Mouse (Mus musculus) kidney, embryonic 14.5 days (tissue): Measurements from ENCODE around the gene Mfap1b. TPM values are rescaled to one million over a fixed set of nuclear protein-coding genes. Genes with fewer than 3 reads are reported as not detected.

Experiments used
- ATAC-seq: fragments of 200-750 bp; cut with Nextera tagmentation; 2 replicates; pipeline ENCODE4 v1.8.0; 2017; ENCODE audit warnings: moderate number of reproducible peaks, mild to moderate bottlenecking, moderate TSS enrichment, moderate library complexity; ENCODE audit not compliant: low FRiP score, low TSS enrichment
- H3K27ac ChIP-seq: fragments of 300-500 bp; sonication (generic); 2 replicates; pipeline ENCODE4 v1.5.1; 2014; ENCODE audit warnings: low read depth, mild to moderate bottlenecking, low read length, moderate library complexity, mixed read lengths
- H3K27me3 ChIP-seq: fragments of 300-500 bp; sonication (generic); 2 replicates; pipeline ENCODE4 v1.6.1; 2014; ENCODE audit warnings: mild to moderate bottlenecking, low read length; ENCODE audit not compliant: control insufficient read depth, insufficient read depth
- H3K36me3 ChIP-seq: fragments of 300-500 bp; sonication (generic); 2 replicates; pipeline ENCODE4 v1.6.1; 2014; ENCODE audit warnings: low read length, mixed read lengths; ENCODE audit not compliant: control insufficient read depth, insufficient read depth
- H3K4me1 ChIP-seq: fragments of 300-500 bp; sonication (generic); 2 replicates; pipeline ENCODE4 v1.6.1; 2014; ENCODE audit warnings: low read length, mixed read lengths; ENCODE audit not compliant: control insufficient read depth, insufficient read depth
- H3K4me2 ChIP-seq: fragments of 300-500 bp; sonication (generic); replicated peaks from 2 replicates; pipeline ENCODE4 v1.6.1; 2014; ENCODE audit warnings: low read depth, mild to moderate bottlenecking, low read length
- H3K4me3 ChIP-seq: fragments of 300-500 bp; sonication (generic); 2 replicates; pipeline ENCODE4 v1.5.1; 2014; ENCODE audit warnings: mild to moderate bottlenecking, low read length
- H3K9ac ChIP-seq: fragments of 300-500 bp; sonication (generic); 2 replicates; pipeline ENCODE4 v1.6.1; 2014; ENCODE audit warnings: low read depth, mild to moderate bottlenecking, low read length, moderate library complexity
- H3K9me3 ChIP-seq: fragments of 300-500 bp; sonication (generic); 2 replicates; pipeline ENCODE4 v1.6.1; 2016; ENCODE audit warnings: low read length; ENCODE audit not compliant: control insufficient read depth
- WGBS: fragments of 180-500 bp; shearing (Covaris S2); extraction: QIAGEN DNeasy Blood & Tissue Kit; methylation state at CpG from one replicate; pipeline ENCODE4 v1.1.7; 2014; 5-methylcytosine and 5-hydroxymethylcytosine counted together
- polyA plus RNA-seq: library from polyadenylated mRNA; unstranded; fragments of >200 nt; fragmentation: Nextera tagmentation; extraction: Ambion mirVana; gene quantifications from 2 replicates; pipeline ENCODE4 v1.2.1, GENCODE M21; 2014

Mfap1b gene
- polyA plus RNA-seq, 1 experiment from 2014 or later: 53.2 TPM

GRCm38 (mm10) chr2:121423166-121423565 is 50.7 kb downstream of the Mfap1b start:
- H3K27ac ChIP-seq: no peak overlapping the region
- WGBS: 94% methylated on average over 2 of the region's 2 CpGs
- no peak overlapping the region for H3K4me3 ChIP-seq
- H3K36me3 ChIP-seq: peaks cover 87% of the 10 kb centered on the region
- no peak overlapping the region for H3K9ac ChIP-seq
- ATAC-seq: no peak
- no peak overlapping the region for H3K4me2 ChIP-seq
- H3K4me1 ChIP-seq: no peaks in the 10 kb centered on the region
- H3K9me3 ChIP-seq: no peaks in the 10 kb centered on the region
- no peaks in the 10 kb centered on the region for H3K27me3 ChIP-seq

- WGBS: 88% methylated on average over 3 of the region's 3 CpGs
- Histone ChIP-seq H3K27me3 (no peaks in the 10 kb centered on the region), H3K9ac (no peak overlapping the region), H3K36me3 (peaks cover 61% of the 10 kb centered on the region), H3K9me3 (no peaks in the 10 kb centered on the region), H3K27ac (no peak overlapping the region), H3K4me1 (peaks cover 11% of the 10 kb centered on the region; the same call in 1 of the 2 replicates), H3K4me3 (no peak overlapping the region), H3K4me2 (no peak overlapping the region)
- ATAC-seq: no peak
Observed at GRCm38 (mm10) chr2:121418476-121418875, 55.4 kb downstream of the Mfap1b start.

- Histone ChIP-seq H3K36me3 (peaks cover 41% of the 10 kb centered on the region), H3K4me2 (no peak overlapping the region), H3K4me1 (peaks cover 11% of the 10 kb centered on the region; the same call in 1 of the 2 replicates), H3K27me3 (no peaks in the 10 kb centered on the region), H3K4me3 (no peak overlapping the region), H3K9ac (no peak overlapping the region), H3K9me3 (no peaks in the 10 kb centered on the region), H3K27ac (no peak overlapping the region)
- ATAC-seq: no peak
- 91% methylated on average over 6 of the region's 6 CpGs for WGBS
Observed at GRCm38 (mm10) chr2:121416356-121416755, 57.5 kb downstream of the Mfap1b start.

- Histone ChIP-seq H3K4me2 (peak overlapping the region; percentile 70), H3K9me3 (no peaks in the 10 kb centered on the region), H3K36me3 (peaks cover 37% of the 10 kb centered on the region), H3K9ac (peak overlapping the region; percentile 99; the same call in 1 of the 2 replicates), H3K27ac (no peak overlapping the region), H3K4me3 (peak overlapping the region; percentile 98), H3K27me3 (no peaks in the 10 kb centered on the region), H3K4me1 (peaks cover 11% of the 10 kb centered on the region; the same call in 1 of the 2 replicates)
- ATAC-seq: no peak
- 78% methylated on average over 3 of the region's 3 CpGs for WGBS
Observed at GRCm38 (mm10) chr2:121415591-121415990, 58.3 kb downstream of the Mfap1b start.

- H3K9me3 ChIP-seq: no peaks in the 10 kb centered on the region
- peaks cover 11% of the 10 kb centered on the region; the same call in 1 of the 2 replicates for H3K4me1 ChIP-seq
- ATAC-seq: no peak
- H3K27ac ChIP-seq: no peak overlapping the region
- H3K4me3 ChIP-seq: peak overlapping the region; percentile 98
- peak overlapping the region; percentile 70 for H3K4me2 ChIP-seq
- peaks cover 35% of the 10 kb centered on the region for H3K36me3 ChIP-seq
- peak overlapping the region; percentile 99 for H3K9ac ChIP-seq
- no peaks in the 10 kb centered on the region for H3K27me3 ChIP-seq
- WGBS: 59% methylated on average over 3 of the region's 3 CpGs
Observed at GRCm38 (mm10) chr2:121415103-121415502, 58.8 kb downstream of the Mfap1b start.

GRCm38 (mm10) chr2:121414139-121414685 is 59.7 kb downstream of the Mfap1b start:
- Histone ChIP-seq H3K4me3 (peak overlapping the region; percentile 98), H3K36me3 (peaks cover 29% of the 10 kb centered on the region), H3K27me3 (no peaks in the 10 kb centered on the region), H3K9ac (peak overlapping the region; percentile 99), H3K4me1 (peaks cover 11% of the 10 kb centered on the region; the same call in 1 of the 2 replicates), H3K4me2 (peak overlapping the region; percentile 70), H3K9me3 (no peaks in the 10 kb centered on the region), H3K27ac (peak overlapping the region; percentile 98)
- peak; percentile 53 for ATAC-seq
- under 1% methylated on average over 26 of the region's 32 CpGs for WGBS

GRCm38 (mm10) chr2:121413387-121414042 is 60.4 kb downstream of the Mfap1b start, which contains the start of the genes Pdia3 and Catsper2:
Gene Pdia3, plus strand, starts transcription at chr2:121413775.
Gene Catsper2, minus strand, starts transcription at chr2:121413792.
- H3K4me3 ChIP-seq: peak within 1 kb of the TSS; percentile 98
- H3K4me2 ChIP-seq: peak within 1 kb of the TSS; percentile 70
- peak within 1 kb of the TSS; percentile 99 for H3K9ac ChIP-seq
- H3K27me3 ChIP-seq: no peaks in the 10 kb centered on the region
- H3K9me3 ChIP-seq: no peaks in the 10 kb centered on the region
- peak; percentile 99 for ATAC-seq
- peaks cover 22% of the 10 kb centered on the region for H3K36me3 ChIP-seq
- under 1% methylated on average over 67 of the region's 68 CpGs for WGBS
- peaks cover 11% of the 10 kb centered on the region; the same call in 1 of the 2 replicates for H3K4me1 ChIP-seq
- H3K27ac ChIP-seq: peak within 1 kb of the TSS; percentile 98

GRCm38 (mm10) chr2:121412843-121413386 is 61.0 kb downstream of the Mfap1b start:
- H3K27me3 ChIP-seq: no peaks in the 10 kb centered on the region
- H3K4me3 ChIP-seq: peak overlapping the region; percentile 98
- peak overlapping the region; percentile 64 for H3K4me2 ChIP-seq
- 13% methylated on average over 4 of the region's 4 CpGs for WGBS
- H3K4me1 ChIP-seq: peaks cover 11% of the 10 kb centered on the region; the same call in 1 of the 2 replicates
- ATAC-seq: peak; percentile 2; the same call in 1 of the 2 replicates
- H3K9ac ChIP-seq: peak overlapping the region; percentile 99
- H3K36me3 ChIP-seq: peaks cover 16% of the 10 kb centered on the region
- peak overlapping the region; percentile 88 for H3K27ac ChIP-seq
- no peaks in the 10 kb centered on the region for H3K9me3 ChIP-seq
